Mouse (Mus musculus) urinary bladder, adult 18-20 months (tissue): Measurements from ENCODE around the gene Nono.

Experiments used
- DNase-seq, 2 experiments: peaks; one replicate each; pipeline ENCODE4 v3.0.0; 2022; ENCODE audit warnings: low spot score in 2 of 2, mixed read lengths in 2 of 2

Gene Nono

DNA sequence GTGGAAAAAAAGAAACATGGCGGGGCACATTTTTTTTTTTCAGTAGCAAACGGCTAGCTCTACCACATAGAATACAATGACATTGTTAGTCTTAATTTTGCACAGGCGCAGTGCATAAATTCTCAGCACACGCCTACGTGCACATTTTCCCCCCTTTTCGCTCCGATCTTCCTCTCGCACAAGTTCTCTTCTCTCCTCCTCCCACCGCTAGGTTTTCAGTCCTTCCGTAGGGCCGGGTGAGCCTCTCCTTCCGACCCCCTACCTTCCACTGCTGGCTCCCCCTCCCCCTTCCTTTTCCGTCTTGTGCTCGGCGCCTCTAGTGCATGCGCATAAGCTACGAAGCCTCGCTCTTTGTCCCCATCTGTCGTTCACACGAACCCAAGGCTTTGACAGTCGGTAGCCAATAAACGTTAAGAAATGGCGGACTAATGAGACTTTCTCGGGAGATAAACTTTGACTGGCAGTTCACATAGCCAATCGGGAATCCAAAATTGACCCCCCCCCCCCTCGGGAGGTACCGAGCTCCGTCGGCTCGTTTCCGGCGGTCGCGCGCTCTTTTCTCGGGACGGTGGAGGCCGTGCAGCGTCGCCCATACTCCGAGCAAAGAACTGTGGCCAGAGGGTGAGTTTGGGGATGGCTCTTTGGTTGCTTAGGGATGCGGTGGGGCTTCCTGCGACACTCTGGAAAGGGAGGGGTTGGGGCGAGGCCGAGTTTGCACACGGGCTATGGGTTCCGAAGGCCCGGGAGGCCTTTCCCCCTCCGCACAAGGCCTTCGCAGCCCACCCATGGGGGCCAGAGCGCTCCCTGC is at the start of gene Nono:
Gene Nono (plus strand): TSS at position 177 of the 808 bp plus-strand sequence.
- DNase-seq, result peak; percentile 52 to 72

DNA sequence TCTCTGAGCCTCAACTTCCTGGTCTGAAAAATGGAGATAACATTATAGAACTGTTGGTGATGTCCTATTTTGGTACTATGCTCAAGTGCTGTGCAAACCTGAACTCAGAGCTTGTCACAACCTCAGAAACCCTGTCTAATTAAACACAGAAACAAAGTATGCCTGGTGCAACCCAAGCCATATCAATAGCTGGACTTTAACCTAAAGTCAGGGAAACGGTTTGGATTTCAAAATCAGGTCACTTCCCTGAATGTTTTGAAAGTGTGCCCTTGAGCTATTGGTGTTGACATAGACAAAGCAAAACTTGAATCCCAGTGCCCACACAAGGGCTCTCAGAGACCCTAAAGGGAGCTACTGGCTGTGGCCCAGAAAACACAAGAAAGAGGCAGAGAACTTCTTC is 49.4 kb upstream of the Nono start:
- DNase-seq, result no peak

DNA sequence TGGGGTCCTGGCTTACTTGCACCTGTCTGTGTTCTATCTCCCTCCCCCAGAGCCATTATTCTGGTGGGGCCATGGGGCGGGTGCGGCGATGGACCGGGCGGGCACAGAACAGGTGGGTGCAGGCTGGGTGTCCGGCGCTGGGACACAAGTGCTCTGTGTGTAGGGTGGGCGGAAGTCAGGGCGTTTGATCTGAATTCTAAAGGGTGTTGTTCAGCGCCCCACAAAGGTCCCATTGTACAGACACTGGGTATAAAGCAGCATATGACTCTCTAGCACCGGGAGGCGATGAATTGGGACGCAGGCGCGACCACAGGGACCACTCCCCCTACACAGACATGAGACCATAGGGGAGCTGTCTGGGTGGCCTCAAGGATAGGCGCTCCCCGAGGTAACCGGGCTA is 45.7 kb upstream of the Nono start:
- DNase-seq, result no peak

DNA sequence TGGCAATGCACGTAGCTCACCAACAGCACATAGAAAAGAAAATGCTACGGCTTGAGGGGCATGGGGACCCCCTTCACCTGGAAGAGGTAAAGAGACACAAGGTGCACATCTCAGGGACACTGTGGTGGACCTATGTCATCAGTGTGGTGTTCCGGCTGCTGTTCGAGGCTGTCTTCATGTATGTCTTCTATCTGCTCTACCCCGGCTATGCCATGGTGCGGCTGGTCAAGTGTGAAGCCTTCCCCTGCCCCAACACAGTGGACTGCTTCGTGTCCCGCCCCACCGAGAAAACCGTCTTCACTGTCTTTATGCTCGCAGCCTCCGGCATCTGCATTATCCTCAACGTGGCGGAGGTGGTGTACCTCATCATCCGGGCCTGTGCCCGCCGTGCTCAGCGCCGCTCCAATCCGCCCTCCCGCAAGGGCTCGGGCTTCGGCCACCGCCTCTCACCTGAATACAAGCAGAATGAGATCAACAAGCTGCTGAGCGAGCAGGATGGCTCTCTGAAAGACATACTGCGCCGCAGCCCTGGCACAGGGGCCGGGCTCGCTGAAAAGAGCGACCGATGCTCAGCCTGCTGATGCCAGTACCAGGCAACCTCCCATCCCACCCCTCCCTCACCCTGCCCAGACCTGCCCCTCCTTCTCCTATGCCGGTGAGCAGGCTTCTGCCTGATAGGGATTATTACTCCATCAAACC is 44.5 kb upstream of the Nono start:
- DNase-seq, result no peak

DNA sequence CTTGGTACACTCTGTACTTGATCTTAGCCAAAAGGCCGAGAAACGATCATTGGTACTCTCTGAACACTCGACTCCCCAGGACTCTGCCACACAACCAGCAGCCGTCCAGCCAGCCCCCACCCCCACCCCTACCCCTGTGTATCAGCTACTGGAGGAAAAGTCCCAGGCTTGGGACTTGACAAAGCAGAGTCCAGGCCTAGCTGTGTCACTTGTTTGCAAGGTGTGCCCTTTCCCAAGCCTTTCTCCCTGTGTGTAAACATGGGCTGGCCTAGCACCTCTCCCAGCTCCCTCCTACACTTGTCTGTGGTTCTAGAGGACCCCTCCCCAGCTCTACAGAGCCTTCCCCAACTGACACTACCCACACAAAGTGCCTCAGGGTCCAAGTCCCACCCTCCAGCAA is 42.9 kb upstream of the Nono start:
- DNase-seq, result no peak

DNA sequence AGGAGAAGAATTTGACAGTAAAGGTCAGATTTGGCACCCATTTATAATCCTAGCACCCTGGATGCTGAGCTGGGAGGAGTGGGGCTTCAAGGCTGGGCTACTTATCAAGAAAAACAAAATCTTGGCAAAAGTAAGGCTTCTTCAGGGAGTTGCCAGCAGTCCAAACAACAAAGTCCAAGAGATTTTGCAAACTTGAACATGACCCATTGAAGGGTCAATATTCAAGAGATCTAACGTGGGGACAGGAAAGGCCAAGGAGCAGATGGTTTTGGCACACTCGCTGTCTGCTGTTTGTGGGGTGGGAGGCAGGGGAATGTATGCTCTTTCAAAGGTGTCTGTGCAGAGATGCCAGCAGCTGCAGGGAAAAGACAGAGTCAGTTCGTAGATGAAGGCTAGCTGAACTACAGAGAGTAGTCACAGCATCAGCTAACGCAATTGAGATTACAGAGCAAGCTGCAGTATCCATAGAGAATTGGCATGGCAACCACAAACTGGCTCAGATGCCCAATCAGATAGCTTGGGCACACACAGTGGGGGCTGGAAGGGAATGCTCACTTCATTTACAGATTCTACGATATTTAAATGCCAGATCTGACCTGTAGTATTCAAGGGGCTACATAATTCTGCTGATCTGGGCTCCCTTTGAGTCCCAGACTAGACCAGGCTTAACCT is 40.1 kb upstream of the Nono start:
- no peak for DNase-seq

DNA sequence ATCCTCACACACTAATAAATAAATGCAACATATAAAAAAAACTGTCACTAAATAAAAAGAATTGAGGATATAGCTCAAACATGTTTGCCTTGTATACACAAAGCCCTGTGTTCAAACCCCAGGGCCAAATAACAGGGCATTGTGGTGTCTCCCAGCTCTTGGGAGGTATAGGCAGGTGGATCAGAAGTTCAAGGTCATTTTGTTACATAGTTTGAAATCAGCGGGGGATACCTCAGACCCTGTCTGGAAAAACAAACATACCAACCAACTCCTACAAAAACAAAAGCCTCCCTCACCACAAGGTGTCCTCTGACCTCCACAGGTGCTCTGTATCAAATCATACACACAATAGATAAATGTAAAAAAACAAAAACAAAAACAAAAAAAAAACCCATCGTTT is 34.8 kb upstream of the Nono start:
- DNase-seq, result no peak

DNA sequence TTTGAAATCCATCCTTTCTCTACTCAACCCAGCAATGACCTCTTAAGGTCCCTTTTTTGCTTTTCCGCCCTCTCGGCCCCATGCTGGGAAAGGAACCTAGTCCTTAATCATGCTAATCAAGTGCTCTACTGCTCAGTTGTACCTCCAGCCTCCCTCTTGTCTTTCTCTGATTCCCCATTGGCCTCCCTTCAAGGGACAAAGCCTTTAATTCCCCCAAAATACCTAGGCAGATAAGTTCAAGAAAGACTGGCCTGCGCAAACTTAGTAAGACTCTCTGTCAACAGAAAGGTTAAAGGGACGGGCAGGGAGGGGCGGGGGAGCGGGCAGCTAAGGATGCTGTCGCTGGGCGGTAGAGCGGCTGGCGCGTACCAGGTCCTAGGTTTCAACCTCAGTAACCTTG is 32.7 kb upstream of the Nono start:
- DNase-seq, result no peak

DNA sequence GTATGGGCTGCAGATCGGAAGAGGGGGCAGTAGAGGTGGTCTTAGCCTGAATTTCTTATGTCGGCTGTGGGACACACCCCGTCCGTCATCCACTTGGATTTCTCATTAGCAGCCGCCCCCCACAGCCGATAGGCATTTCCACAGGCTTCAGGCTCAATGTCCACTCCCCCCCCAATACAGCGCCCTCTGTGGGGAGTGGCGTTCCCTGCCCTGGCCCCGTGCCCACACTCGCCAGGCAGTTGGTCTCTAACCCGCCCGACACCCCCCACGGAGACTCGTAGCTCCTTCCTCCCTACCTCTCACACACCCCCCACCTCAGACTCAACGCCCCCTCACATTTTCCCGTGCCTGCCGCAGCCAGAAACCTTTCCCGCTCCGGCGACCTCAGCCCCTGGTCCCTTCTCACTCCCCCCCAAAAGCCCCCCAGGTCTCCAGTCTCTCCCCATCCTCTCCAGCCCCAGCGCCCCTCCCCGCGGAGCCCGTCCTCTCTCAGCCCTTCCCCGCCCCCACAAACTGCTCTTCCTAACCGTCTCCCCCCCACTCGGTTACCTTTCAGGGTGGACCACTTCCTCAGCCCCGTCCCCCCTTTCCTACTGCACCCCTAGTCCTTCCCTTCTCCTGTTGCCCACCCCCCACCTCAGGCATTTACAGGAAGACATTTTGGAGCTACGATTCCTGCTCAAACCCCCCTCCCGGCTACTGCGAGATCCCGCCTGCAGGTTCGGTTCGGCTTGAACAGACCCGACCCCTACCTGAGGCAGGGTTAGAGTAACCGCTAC is 10.0 kb upstream of the Nono start:
- peak in 1 of 2 experiments; percentile 16 for DNase-seq

DNA sequence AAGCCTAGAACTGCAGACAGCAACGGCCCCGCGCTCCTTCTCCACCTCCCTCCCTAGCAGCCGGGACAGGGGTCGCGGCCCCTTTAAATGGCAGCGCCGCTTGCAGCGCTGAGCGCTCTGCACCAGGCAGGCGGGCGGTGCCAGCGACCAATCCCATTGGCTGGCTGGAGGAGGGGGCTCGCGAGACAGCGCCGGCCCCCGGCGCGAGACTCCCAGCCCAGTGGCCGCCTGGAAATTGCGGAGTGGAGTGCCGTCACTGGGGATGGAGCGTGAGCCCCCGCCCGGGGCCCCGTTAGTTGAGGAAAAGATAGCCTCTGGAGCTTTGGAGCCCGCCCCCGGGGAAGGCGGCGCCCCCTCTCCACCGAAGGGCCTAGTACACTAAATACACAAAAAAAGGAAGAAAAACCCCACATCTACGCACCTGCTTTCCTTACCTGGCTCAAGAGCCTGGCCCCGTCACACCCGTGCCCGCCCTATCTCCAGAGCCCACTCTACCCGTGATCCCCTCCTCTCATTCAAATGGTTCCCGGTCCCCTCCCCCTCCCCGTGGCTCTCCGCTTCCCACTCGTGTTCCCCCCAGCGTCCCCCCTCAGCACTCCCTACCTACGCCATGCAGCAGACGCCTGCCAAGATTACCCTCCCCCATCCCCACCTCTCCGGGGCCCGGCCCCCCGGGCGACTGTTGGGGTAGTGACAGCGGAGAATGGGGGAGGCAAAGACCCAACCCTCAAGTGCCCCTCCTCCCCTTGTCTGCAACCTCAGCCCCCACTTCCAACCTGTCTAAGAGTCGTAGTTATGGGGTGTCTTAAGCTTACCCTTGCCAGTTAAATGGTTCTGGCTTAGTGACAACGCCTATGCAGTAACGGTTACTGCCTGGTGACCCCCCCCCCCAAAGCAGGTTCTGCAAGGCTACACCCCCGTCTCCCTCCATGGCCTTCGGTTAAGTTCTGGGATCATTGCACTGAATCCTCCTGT is 9.1 kb upstream of the Nono start:
- DNase-seq, result peak; percentile 70 to 71

DNA sequence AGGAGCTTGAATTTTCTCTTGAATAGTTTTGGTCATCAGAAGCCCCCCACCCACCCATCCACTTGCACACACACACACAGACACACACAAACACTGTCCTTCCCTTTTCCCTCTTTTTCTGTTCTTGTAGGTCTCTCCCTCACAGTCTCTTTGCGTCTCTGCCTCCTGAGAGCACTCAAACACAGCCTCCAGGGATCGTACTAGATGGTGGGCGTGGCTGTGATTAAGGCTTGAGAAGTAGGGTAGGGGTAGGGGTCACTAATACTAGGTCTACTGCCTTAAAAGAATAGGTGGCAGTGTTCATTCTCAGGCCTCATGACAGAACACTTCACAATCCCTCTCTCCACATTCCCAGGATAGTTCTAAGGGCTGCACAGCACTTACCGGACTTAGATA is 8.4 kb upstream of the Nono start, which contains the start of gene Zmym3:
Gene Zmym3 (minus strand): TSS at position 150 of the 396 bp plus-strand sequence.
- no peak for DNase-seq

DNA sequence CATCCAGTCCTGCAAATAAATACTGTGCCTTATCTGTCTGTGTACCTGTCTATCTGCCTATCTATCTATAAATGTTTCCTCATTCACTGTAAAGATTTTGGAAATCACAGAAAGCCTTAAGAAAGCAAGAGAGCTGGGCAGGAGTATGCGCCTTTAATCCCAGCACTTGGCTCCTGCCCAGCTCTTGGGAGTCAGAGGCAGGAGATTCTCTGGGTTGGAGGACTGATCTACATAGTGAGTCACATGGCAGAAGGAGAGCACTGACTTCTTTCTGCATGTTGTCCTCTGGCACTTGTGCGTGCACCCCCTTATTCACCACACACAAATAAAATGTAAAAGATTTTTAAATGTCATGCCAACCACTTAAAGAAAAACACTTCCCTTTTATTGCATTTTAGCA is 5.7 kb upstream of the Nono start:
- no peak for DNase-seq

DNA sequence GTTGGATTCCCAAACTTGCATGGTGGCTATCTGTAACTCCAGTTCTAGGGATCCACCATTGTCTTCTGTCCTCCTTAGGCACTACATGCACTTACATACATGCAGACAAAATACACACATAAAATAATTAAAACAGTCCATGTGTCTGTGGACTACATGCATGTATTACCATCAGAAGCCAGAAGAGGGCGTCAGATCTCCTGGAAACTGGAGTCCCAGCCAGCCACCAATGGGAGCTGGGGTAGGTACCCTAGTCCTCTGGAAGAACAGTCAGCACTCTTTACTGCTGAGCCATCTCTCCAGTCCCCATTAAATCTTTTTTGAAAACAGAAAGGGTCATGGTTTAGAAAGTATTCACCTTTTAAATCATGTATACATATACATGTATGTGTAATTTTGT is 1.3 kb upstream of the Nono start:
- DNase-seq, result no peak

DNA sequence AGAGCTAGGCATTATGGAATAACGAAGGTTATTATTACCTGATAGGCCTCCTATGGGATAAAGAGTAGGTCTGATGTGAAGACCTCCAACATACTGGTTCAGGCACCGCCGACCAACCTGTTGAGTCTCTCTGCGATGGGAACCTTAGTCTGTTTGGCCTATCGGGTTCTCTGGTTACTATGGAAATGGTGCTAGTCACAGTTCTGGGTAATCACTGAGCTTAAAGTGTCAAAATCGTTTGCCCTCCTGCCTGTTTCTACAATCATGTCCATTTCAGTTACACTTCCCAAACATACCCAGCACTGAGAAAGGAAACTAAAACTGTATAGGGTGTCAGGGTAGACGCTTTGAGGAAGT is 355 bp upstream of the Nono start:
- no peak for DNase-seq

DNA sequence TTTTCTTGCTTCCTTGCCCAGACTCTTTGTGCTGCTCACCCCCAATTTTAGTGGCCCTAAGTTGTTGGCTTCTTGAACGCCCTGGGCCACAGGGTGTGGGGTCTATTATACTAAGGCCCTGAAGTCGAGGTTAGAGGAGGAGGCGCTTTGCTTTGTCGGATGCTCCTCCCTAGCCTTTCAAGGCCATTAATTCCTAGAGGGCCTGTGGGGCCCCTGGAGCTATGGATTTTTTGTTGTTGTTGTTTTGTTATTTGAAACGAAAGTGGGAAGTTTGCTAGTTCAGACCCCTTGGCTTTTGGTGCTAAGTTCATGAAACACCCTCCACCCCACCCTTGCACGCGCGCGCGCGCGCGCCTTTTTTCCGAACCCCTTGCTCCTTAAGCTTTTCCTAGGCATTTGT is 858 bp downstream of the Nono start:
- no peak for DNase-seq

DNA sequence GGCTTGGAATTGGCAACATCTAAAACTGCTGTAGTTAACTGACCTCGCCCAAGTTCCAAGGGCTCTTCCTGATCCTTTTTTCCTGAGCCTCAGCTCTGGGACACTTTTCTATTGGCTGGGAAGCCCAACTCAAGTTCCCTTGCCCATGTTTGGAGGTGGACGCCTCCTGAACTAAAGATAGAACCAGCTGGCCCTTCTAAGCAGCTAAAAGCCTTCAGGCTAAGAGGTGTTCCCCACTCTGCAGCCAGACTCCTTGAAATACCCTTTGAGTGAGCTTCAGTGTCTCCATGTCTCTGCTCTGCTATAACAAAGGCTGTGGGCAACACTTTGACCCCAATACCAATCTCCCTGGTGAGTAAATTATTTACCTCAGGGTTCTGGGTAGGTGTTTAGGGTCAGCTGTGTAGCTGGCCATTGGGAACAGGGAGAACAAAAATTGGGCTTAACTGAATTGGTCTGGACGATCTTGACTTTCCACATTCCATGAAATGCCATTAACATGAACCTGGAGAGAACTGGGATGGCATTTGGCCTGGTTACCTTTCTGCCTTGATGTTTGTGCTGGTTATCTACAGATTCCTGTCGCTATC is 19.9 kb downstream of the Nono start, which contains the start of gene Itgb1bp2:
Gene Itgb1bp2 (plus strand): TSS at position 203 of the 590 bp plus-strand sequence.
- DNase-seq, result peak in 1 of 2 experiments; percentile 1

DNA sequence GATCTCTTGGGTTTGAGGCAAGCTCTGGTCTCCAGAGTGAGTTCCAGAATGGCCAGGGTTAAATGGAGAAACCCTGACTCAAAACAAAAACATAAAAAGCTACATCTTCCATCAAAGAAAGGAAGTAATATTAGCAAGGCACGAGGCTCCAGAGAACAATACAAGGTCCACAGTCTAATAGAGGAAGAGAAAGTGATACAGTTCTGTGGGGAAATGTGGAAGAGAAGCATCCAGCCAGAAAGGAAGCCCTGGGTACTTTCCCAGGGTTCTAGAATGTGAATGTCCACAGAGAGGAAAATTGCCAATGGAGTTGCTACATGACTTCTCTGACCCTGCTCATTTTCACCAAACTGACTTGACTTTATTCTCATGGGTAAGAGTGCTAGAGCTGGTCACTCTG is 22.0 kb downstream of the Nono start:
- DNase-seq, result no peak

DNA sequence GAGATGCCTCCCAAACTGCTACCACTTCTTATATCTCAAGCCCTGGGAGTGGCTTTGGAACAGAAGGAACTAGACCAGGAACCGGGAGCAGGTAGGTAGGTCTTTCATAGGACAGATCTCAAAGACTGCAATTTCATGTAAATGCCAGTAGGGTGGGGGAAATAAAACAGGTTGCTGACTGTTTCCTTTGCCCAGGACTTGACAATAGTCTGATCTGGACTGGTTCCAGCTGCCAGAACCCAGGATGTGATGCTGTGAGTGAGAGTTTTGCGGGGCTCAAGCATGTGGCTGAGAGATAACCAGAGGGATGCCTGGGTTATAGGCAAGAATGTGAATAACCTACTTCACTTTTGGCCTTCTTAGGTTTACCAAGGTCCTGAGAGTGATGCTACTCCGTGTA is 22.5 kb downstream of the Nono start:
- no peak for DNase-seq

DNA sequence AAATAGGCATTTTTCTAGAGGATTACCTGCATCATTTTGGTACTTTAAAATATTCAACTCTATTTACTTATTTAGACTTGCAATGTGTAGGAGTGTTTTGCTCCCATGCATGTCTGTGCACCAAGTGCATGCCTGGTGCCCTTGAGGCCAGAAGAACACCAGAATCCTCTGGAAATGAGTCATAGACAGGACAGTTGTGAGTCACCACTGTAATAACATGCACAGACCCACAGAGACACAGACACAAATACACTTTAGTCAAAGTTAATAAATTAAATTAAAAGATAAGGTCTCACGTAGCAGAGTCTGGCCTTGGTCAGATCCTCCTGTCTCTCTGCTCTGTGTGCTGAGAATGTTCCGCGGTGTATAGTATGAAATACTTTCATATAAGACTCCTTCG is 43.1 kb downstream of the Nono start:
- no peak for DNase-seq

DNA sequence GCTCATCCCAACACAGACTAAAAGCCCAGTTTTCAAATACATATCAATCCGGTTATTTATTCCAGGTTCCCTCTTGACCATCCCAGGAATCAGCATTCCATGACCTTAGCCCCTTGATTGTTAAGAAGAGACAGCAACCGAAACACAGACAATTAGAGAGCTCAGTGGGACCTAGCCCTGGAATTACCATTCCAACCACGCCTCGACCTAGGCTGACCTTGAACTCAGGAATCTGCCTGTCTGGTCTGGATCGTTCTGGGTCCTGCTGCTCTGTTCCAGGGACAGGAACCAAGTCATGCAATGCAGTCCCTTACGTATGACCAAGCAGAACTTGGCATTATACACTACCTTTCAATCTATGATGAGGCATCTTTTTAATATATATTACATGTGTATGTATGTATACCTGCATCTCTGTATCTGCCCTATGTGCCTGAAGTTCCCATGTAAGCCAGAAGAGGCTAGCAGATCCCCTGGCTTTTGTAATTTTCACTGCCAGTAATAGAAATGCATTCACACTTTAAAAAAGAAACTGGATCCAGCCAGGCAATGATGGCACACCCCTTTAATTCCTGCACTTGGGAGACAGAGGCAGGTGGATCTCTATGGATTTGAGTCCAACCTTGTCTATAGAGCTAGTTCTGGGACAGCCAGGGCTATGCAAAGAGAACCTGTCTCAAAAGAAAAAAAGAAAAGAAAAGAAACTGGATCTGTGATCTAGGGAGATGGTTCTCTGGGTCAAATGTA is 52.7 kb downstream of the Nono start:
- no peak for DNase-seq
